Mouse (Mus musculus) forebrain, embryonic 13.5 days (tissue): ENCODE measurements at regions not wholly inside any gene's neighbourhood (a gene's known extent, or its start where the extent isn't known, plus 50 kb on each side); places are given as distances from the start of the nearest gene placed in this dataset.
A peak's percentile ranks its signal among the peaks of the same experiment; 100 is the strongest.

Experiments used
- ATAC-seq: fragments of 200-750 bp; cut with Nextera tagmentation; 2 replicates; pipeline ENCODE4 v1.8.0; 2017
- H3K27ac ChIP-seq: fragments of 300-500 bp; sonication (generic); 2 replicates; pipeline ENCODE4 v1.5.1; 2015; ENCODE audit warnings: inconsistent platforms, mild to moderate bottlenecking, moderate library complexity
- H3K27me3 ChIP-seq: fragments of 300-500 bp; sonication (generic); 2 replicates; pipeline ENCODE4 v1.6.1; 2015; ENCODE audit warnings: mild to moderate bottlenecking, inconsistent platforms
- H3K36me3 ChIP-seq: fragments of 300-500 bp; sonication (generic); 2 replicates; pipeline ENCODE4 v1.6.1; 2015; ENCODE audit warnings: mild to moderate bottlenecking, inconsistent platforms; ENCODE audit not compliant: poor library complexity, severe bottlenecking
- H3K4me1 ChIP-seq: fragments of 300-500 bp; sonication (generic); 2 replicates; pipeline ENCODE4 v1.6.1; 2015; ENCODE audit warnings: inconsistent platforms
- H3K4me2 ChIP-seq: fragments of 300-500 bp; sonication (generic); 2 replicates; pipeline ENCODE4 v1.6.1; 2015; ENCODE audit warnings: inconsistent platforms, mild to moderate bottlenecking, moderate library complexity
- H3K4me3 ChIP-seq: fragments of 300-500 bp; sonication (generic); 2 replicates; pipeline ENCODE4 v1.5.1; 2015; ENCODE audit warnings: mild to moderate bottlenecking, inconsistent platforms
- H3K9ac ChIP-seq: fragments of 300-500 bp; sonication (generic); 2 replicates; pipeline ENCODE4 v1.6.1; 2015; ENCODE audit warnings: mild to moderate bottlenecking, inconsistent platforms
- H3K9me3 ChIP-seq: fragments of 300-500 bp; sonication (generic); replicated peaks from 2 replicates; pipeline ENCODE4 v1.6.1; 2016; ENCODE audit warnings: inconsistent platforms
- WGBS: fragments of 180-500 bp; shearing (Covaris S2); methylation state at CpG from one replicate; pipeline ENCODE4 v1.1.7; 2015; 5-methylcytosine and 5-hydroxymethylcytosine counted together

GRCm38 (mm10) chr16:27138384-27138783, 146.9 kb upstream of the Gmnc start:
- no peaks in the 10 kb centered on the region for H3K36me3 ChIP-seq
- 83% methylated on average over 5 of the region's 5 CpGs for WGBS
- no peak overlapping the region for H3K27ac ChIP-seq
- no peak overlapping the region for H3K4me3 ChIP-seq
- no peak overlapping the region for H3K4me2 ChIP-seq
- ATAC-seq: no peak
- no peak overlapping the region for H3K9ac ChIP-seq
- no peaks in the 10 kb centered on the region for H3K27me3 ChIP-seq
- no peaks in the 10 kb centered on the region for H3K9me3 ChIP-seq
- no peaks in the 10 kb centered on the region for H3K4me1 ChIP-seq

GRCm38 (mm10) chr16:27138987-27139386, 147.5 kb upstream of the Gmnc start:
- Histone ChIP-seq H3K27ac (no peak overlapping the region), H3K4me1 (no peaks in the 10 kb centered on the region), H3K9me3 (no peaks in the 10 kb centered on the region), H3K4me2 (no peak overlapping the region), H3K36me3 (no peaks in the 10 kb centered on the region), H3K9ac (no peak overlapping the region), H3K4me3 (no peak overlapping the region), H3K27me3 (no peaks in the 10 kb centered on the region)
- peak; percentile 78 for ATAC-seq
- WGBS: 29% methylated on average over 1 of the region's 1 CpGs

GRCm38 (mm10) chr16:27140037-27140436, 148.6 kb upstream of the Gmnc start:
- Histone ChIP-seq H3K4me1 (no peaks in the 10 kb centered on the region), H3K9me3 (no peaks in the 10 kb centered on the region), H3K27ac (no peak overlapping the region), H3K4me3 (no peak overlapping the region), H3K36me3 (no peaks in the 10 kb centered on the region), H3K4me2 (no peak overlapping the region), H3K9ac (no peak overlapping the region), H3K27me3 (no peaks in the 10 kb centered on the region)
- 11% methylated on average over 3 of the region's 3 CpGs for WGBS
- peak; percentile 57; the same call in 1 of the 2 replicates for ATAC-seq

GRCm38 (mm10) chr16:27155805-27156204, 151.5 kb upstream of the Ostn start:
- WGBS: 79% methylated on average over 4 of the region's 4 CpGs
- no peaks in the 10 kb centered on the region for H3K36me3 ChIP-seq
- ATAC-seq: no peak
- no peak overlapping the region for H3K4me3 ChIP-seq
- no peaks in the 10 kb centered on the region for H3K4me1 ChIP-seq
- no peaks in the 10 kb centered on the region for H3K9me3 ChIP-seq
- H3K27me3 ChIP-seq: no peaks in the 10 kb centered on the region
- no peak overlapping the region for H3K9ac ChIP-seq
- no peak overlapping the region for H3K27ac ChIP-seq
- H3K4me2 ChIP-seq: no peak overlapping the region

- Histone ChIP-seq H3K4me3 (no peak overlapping the region), H3K9me3 (no peaks in the 10 kb centered on the region), H3K36me3 (no peaks in the 10 kb centered on the region), H3K9ac (no peak overlapping the region), H3K4me1 (no peaks in the 10 kb centered on the region), H3K27me3 (no peaks in the 10 kb centered on the region), H3K27ac (no peak overlapping the region), H3K4me2 (no peak overlapping the region)
- no peak for ATAC-seq
- 72% methylated on average over 2 of the region's 2 CpGs for WGBS
These were observed 111.6 kb upstream of the Ostn start for GRCm38 (mm10) chr16:27195650-27196049.
